Mouse (Mus musculus) skeletal muscle tissue, adult 2 months (tissue): ENCODE data around the gene Gm3238.
"Not testable (repeated sequence)": the region's sequence is repeated elsewhere in the genome, so short reads cannot be mapped to it uniquely, and the experiment has no call there.

ENCODE experiments used
- DNase-seq: peaks from one replicate; pipeline ENCODE4 v3.0.0-alpha.2; 2012; ENCODE audit warnings: low read depth, low spot score

Gene Gm3238

DNA sequence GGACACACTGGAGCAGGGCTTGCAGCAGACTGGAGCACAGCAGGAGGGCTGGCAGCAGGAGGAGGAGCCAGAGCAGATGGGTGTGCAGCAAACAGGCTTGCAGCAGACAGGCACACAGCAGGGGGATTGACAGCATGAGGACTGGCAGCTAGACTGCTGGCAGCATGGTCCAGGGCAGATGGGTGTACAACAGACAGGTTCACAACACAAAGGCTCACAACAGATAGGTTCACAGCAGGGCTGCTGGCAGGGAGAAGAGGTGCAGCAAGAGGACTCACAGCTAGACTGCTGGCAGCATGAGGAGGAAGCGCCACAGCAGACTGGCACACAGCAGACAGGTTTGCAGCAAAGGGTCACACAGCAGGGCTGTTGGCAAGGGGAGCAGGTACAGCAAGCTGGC, 20.4 kb downstream of the Gm3238 start:
- DNase-seq, result not testable (repeated sequence)

DNA sequence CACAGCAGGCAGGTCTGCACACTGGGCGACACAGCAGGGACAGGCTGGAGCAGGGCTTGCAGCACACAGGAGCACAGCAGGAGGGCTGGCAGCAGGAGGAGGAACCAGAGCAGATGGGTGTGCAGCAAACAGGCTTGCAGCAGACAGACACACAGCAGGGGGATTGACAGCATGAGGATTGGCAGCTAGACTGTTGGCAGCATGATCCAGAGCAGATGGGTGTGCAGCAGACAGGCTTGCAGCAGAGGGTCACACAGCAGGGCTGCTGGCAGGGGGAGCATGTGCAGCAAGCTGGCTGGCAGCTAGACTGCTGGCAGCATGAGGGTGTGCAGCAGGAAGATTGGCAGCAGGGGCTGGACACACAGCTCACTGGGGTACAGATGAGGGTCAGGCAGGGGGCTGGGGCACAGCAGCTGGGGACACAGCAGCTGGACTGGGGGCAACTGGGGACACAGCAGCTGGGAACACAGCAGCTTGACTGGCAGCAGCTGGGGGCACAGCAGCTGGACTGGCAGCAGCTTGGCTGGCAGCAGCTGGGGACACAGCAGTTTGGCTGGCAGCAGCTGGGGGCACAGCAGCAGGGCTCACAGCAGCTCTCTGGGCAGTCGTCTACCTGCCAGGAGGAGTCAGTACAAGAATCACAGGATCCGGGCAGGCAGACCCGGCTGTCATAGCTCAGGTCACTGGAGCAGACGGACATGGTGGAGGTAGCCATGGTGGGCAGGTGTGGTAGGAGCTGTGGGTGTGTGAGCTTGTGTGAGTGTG, 29.0 kb downstream of the Gm3238 start, which contains the start of gene Gm18596:
Gene Gm18596 (minus strand): TSS at position 715 of the 765 bp plus-strand sequence.
- DNase-seq, result not testable (repeated sequence)

DNA sequence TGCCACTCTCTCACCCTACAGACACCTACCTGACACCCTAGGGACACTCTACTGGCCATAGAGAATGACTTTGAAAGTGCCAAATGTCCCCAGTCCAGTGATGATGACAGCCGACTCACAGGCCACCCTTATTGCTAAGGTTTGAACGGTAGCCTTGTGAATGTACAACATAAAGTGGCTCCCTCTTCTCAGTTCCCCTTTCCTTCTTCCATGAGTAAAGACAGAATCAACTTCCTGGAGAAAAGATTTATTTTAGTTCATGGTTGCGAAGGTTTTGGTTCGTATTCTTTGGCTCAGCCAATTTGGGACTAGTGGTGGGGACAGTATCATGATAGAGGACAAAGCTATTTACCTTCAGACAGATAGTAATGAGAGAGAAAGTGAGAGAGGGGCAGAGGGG, 32.2 kb downstream of the Gm3238 start:
- DNase-seq, result no peak

DNA sequence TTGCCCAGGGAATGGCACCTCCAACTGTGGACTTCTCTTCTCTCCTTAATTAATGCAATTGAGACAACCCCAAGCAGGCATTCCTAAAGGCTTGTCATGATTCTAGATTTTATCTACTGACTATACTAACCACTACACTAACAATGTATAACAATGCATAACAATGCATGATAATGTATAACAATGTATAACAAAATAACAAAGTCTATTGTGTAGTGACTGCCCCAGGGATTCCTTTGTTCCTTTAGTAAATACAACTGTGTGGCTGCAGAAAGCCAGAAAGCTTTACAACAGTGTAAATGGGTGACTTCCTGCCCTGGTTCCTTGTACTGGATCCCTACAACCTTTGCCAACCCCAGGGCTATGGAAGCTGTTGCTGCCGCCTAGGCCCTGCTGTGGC, 35.2 kb downstream of the Gm3238 start:
- DNase-seq, result no peak

DNA sequence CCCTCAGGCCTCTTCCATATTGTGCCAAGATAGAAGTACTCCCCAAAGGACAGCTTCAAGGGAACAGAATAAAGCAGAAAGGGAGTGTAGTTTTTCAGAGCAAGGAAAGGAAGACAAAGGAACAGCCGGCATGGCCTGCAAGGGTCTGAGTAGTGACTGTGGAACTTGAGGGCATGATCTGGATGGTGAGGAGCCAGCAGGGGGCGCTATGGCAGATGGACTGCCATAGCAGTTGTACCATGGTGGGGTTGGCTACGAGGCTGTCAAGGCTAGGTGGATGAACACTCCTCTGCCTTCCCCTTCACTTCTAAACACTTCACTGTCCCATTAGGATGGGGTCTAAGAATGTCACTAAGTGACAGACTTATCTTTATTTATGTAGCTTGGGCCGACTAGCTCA, 41.9 kb downstream of the Gm3238 start:
- no peak for DNase-seq

DNA sequence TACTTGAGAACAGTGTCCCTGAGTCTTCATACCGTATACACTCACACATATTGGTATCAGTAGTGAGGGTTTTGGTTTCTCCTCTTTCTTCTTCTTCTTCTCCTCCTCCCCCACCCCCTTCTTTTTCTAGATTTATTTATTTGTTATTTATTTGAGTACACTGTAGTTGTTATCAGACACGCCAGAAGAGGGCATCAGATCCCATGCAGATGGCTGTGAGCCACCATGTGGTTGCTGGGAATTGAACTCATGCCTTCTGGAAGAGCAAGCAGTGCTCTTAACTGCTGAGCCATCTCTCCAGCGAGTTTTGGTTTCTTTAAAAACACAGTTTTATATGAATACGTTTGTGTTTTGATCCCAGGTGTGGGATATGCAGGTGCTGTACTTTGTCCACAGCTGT, 42.8 kb downstream of the Gm3238 start:
- DNase-seq, result no peak

DNA sequence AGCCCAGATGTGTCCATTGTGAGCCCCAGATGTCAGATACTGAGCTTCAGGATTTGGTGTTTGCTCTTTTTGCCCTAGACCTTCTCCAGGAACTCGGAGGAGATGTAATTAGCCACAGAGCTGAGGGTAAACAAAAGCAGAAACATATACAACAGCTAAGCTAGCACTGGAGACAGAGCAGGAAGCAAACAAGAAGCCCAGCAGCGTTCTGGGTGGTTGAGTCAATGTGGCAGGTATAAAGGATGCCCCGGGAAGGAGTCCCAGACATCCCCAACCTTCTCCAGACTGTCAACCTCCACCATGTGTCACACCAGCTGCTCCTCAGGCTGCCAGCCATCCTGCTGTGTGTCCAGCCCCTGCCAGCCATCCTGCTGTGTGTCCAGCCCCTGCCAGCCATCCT, 44.9 kb downstream of the Gm3238 start, which contains the start of gene Gm10100:
Gene Gm10100 (plus strand): TSS at position 301 of the 400 bp plus-strand sequence.
- no peak for DNase-seq

DNA sequence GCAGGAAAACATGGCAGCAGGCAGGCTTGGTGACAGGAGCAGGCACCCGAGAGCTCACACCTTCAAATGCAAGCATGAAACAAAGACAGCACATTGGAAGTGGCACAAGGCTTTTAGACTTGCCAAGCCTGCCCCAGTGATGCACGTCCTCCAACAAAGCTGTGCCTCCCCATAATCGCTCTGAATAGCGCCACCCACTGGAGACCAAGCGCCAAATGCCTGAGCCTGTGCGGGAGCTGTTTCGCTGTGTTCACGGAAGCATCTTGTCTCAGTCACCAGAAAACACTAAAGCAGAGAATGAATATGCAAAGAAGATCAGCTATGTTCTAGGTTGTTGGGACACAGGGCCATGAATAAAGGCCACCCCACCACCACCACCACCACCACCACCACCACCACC, 46.3 kb downstream of the Gm3238 start:
- DNase-seq, result no peak
